Mouse (Mus musculus) retina, postnatal 7 days (tissue): ENCODE data around the gene Ccdc28a.

Experiments used
- DNase-seq: peaks from one replicate; pipeline ENCODE4 v3.0.0-alpha.2; 2012; ENCODE audit warnings: low read depth, low spot score

The Ccdc28a gene

GRCm38 (mm10) chr10:18194737-18195141 lies 40.1 kb downstream of the Ccdc28a start:
- DNase-seq, result no peak

GRCm38 (mm10) chr10:18194156-18194555 lies 40.6 kb downstream of the Ccdc28a start:
- DNase-seq, result no peak

- DNase-seq, result no peak
Observed at GRCm38 (mm10) chr10:18193221-18193620, 41.6 kb downstream of the Ccdc28a start.

- no peak for DNase-seq
Observed at GRCm38 (mm10) chr10:18191706-18192105, 43.1 kb downstream of the Ccdc28a start.

- DNase-seq, result no peak
Observed at GRCm38 (mm10) chr10:18189498-18189897, 45.3 kb downstream of the Ccdc28a start.

GRCm38 (mm10) chr10:18188564-18188963 lies 46.2 kb downstream of the Ccdc28a start:
- no peak for DNase-seq

GRCm38 (mm10) chr10:18182246-18182645 lies 52.6 kb downstream of the Ccdc28a start:
- DNase-seq, result no peak

GRCm38 (mm10) chr10:18177304-18177703 lies 57.5 kb downstream of the Ccdc28a start:
- no peak for DNase-seq

- no peak for DNase-seq
Observed at GRCm38 (mm10) chr10:18176722-18177121, 58.1 kb downstream of the Ccdc28a start.

GRCm38 (mm10) chr10:18175087-18175486 lies 59.7 kb downstream of the Ccdc28a start:
- DNase-seq, result no peak
